ENCODE assay signal across 8 mouse cellular contexts in the genomic region with DNA sequence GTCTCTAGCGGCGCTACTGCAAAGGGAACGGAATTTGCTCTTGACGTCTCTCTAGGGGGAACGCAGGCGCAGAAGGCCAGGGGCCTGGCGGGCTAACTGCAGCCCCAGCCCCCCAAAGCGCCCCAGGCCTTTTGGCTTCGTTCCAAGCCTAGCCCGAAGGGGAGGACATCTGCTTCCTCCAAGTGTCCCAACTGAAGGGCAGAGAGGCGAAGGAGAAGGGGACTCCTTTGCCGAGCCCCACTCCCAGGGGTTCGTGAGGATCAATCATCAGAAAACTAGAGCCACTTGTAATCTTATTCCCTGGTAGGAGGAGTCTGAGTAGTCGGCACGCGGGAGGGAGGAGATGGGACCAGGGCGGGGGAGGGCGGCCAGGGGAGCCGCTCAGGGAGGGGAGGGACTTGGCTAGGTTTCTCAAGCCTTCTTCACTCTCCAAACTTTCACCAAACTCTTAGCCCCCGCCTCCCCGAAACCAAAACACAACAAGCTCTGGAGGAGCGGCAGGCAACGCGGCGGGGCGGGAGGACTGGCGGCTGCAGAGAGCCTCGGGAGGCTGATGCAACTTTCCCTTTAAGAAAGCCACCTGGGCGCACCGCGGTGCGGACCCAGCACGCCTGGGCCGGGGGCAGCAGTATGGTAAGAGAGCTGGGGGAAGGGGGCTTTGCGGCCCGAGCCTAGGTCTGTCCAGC. TPM values are rescaled to one million over a fixed set of nuclear protein-coding genes. Genes with fewer than 3 reads are reported as not detected.
DNase-seq lines count a peak whose midpoint lies in the region; ATAC-seq and TF ChIP-seq lines count a peak whose summit lies in the region.

No protein-coding gene starts in this region.

- no peaks in the 10 kb centered on the region for H3K27me3 ChIP-seq in C2C12 (ENCODE audit: control insufficient read depth, insufficient read depth, insufficient read length)
- no peaks in the 10 kb centered on the region for H3K27me3 ChIP-seq in embryonic facial prominence, embryonic 11.5 days (ENCODE audit: control insufficient read depth, insufficient read depth, low read length)
- H3K27me3 ChIP-seq in liver, adult 2 months (ENCODE audit: control insufficient read depth, insufficient read depth, low read length), result no peaks in the 10 kb centered on the region
- no peaks in the 10 kb centered on the region for H3K27me3 ChIP-seq in midbrain, postnatal 0 days (ENCODE audit: insufficient read depth, low read length)
- no peaks in the 10 kb centered on the region for H3K27me3 ChIP-seq in stomach, embryonic 14.5 days (ENCODE audit: control insufficient read depth, insufficient read depth, low read length)

- H3K4me1 ChIP-seq in embryonic facial prominence, embryonic 11.5 days (ENCODE audit: control insufficient read depth, insufficient read depth, low read length), result no peaks in the 10 kb centered on the region
- H3K4me1 ChIP-seq in liver, adult 2 months (ENCODE audit: control insufficient read depth, insufficient read depth, low read length), result peaks cover 13% of the 10 kb centered on the region
- H3K4me1 ChIP-seq in midbrain, postnatal 0 days (ENCODE audit: insufficient read depth, low read length), result no peaks in the 10 kb centered on the region
- peaks cover 23% of the 10 kb centered on the region; the same call in 1 of the 2 replicates for H3K4me1 ChIP-seq in stomach, embryonic 14.5 days (ENCODE audit: control insufficient read depth, insufficient read depth, low read length)

- H3K79me2 ChIP-seq in C2C12 (ENCODE audit: control insufficient read depth, insufficient read depth), result no peaks in the 10 kb centered on the region
- peaks cover 9% of the 10 kb centered on the region; the same call in 1 of the 2 replicates for H3K79me2 ChIP-seq in liver, adult 2 months (ENCODE audit: control insufficient read depth, insufficient read depth, low read length)

- H3K4me3 ChIP-seq in C2C12 (ENCODE audit: insufficient read depth, poor library complexity, severe bottlenecking), result peak overlapping the region; percentile 53
- peak overlapping the region; percentile 80 for H3K4me3 ChIP-seq in embryonic facial prominence, embryonic 11.5 days (ENCODE audit: low read depth, low read length)
- peak overlapping the region; percentile 84 for H3K4me3 ChIP-seq in liver, adult 2 months (ENCODE audit: insufficient read depth, low read depth, low read length)
- H3K4me3 ChIP-seq in midbrain, postnatal 0 days (ENCODE audit: low read depth, low read length), result peak overlapping the region; percentile 86
- H3K4me3 ChIP-seq in stomach, embryonic 14.5 days (ENCODE audit: low read depth, low read length), result peak overlapping the region; percentile 72

- under 1% methylated on average over 36 of the region's 36 CpGs for WGBS in embryonic facial prominence, embryonic 11.5 days
- 17% methylated on average over 35 of the region's 36 CpGs for WGBS in liver, adult 2 months
- WGBS in midbrain, postnatal 0 days, result 0% methylated on average over 34 of the region's 36 CpGs
- WGBS in stomach, embryonic 14.5 days, result under 1% methylated on average over 35 of the region's 36 CpGs

- peak; percentile 56 for ATAC-seq in embryonic facial prominence, embryonic 11.5 days (replicated peaks; ENCODE audit: insufficient number of reproducible peaks, low FRiP score, low TSS enrichment, low read depth)
- ATAC-seq in midbrain, postnatal 0 days (ENCODE audit: low FRiP score), result peak; percentile 47
- ATAC-seq in stomach, embryonic 14.5 days (ENCODE audit: insufficient number of reproducible peaks, insufficient read depth, low FRiP score, low read depth), result peak; percentile 50

- peak overlapping the region; percentile 52 for H3K27ac ChIP-seq in embryonic facial prominence, embryonic 11.5 days (replicated peaks; ENCODE audit: low read depth, low read length)
- peak overlapping the region; percentile 92 for H3K27ac ChIP-seq in liver, adult 2 months (replicated peaks; ENCODE audit: insufficient read depth, low read depth, low read length)
- H3K27ac ChIP-seq in midbrain, postnatal 0 days (ENCODE audit: low read depth, low read length), result peak overlapping the region; percentile 96
- H3K27ac ChIP-seq in stomach, embryonic 14.5 days (ENCODE audit: low read length), result peak overlapping the region; percentile 83

- H3K9me3 ChIP-seq in embryonic facial prominence, embryonic 11.5 days (replicated peaks; ENCODE audit: control insufficient read depth, low read length), result no peaks in the 10 kb centered on the region
- H3K9me3 ChIP-seq in midbrain, postnatal 0 days (ENCODE audit: low read length), result no peaks in the 10 kb centered on the region
- H3K9me3 ChIP-seq in stomach, embryonic 14.5 days (ENCODE audit: control insufficient read depth, low read depth, low read length), result no peaks in the 10 kb centered on the region

- peak; percentile 79 for DNase-seq in adrenal gland, postnatal 10 days
- peak; percentile 86 for DNase-seq in embryonic facial prominence, embryonic 11.5 days (ENCODE audit: low spot score)
- DNase-seq in heart, adult 11 months, result peak; percentile 98
- DNase-seq in kidney, adult 11 months, result peak; percentile 81
- DNase-seq in liver, adult 2 months (ENCODE audit: extremely low read depth, low read depth, low spot score), result peak; percentile 87
- DNase-seq in midbrain, postnatal 0 days (ENCODE audit: low spot score), result peak; percentile 83

- TF ChIP-seq POLR2A in liver, adult 2 months (IDR thresholded peaks at IDR 0.05; ENCODE audit: extremely low read depth, insufficient read depth, low read length), result peak; percentile 86

- H3K36me3 ChIP-seq in C2C12 (ENCODE audit: control insufficient read depth, insufficient read depth), result no peaks in the 10 kb centered on the region
- H3K36me3 ChIP-seq in embryonic facial prominence, embryonic 11.5 days (replicated peaks; ENCODE audit: control insufficient read depth, insufficient read depth, low read depth, low read length), result no peaks in the 10 kb centered on the region
- H3K36me3 ChIP-seq in liver, adult 2 months (ENCODE audit: control insufficient read depth, insufficient read depth, low read length), result no peaks in the 10 kb centered on the region
- H3K36me3 ChIP-seq in midbrain, postnatal 0 days (ENCODE audit: insufficient read depth, low read length), result no peaks in the 10 kb centered on the region
- H3K36me3 ChIP-seq in stomach, embryonic 14.5 days (ENCODE audit: control insufficient read depth, insufficient read depth, low read length), result no peaks in the 10 kb centered on the region

- H3K9ac ChIP-seq in embryonic facial prominence, embryonic 11.5 days (replicated peaks; ENCODE audit: low read length), result peak overlapping the region; percentile 81
- peak overlapping the region; percentile 92 for H3K9ac ChIP-seq in liver, adult 2 months (ENCODE audit: low read depth, low read length)
- H3K9ac ChIP-seq in midbrain, postnatal 0 days (replicated peaks; ENCODE audit: low read length, poor library complexity, severe bottlenecking), result peak overlapping the region; percentile 99
- peak overlapping the region; percentile 53 for H3K9ac ChIP-seq in stomach, embryonic 14.5 days (replicated peaks; ENCODE audit: low read depth, low read length)

- peak overlapping the region; percentile 96 for H3K4me2 ChIP-seq in embryonic facial prominence, embryonic 11.5 days (ENCODE audit: low read depth, low read length)
- H3K4me2 ChIP-seq in midbrain, postnatal 0 days (ENCODE audit: low read depth, low read length, poor library complexity, severe bottlenecking), result peak overlapping the region; percentile 77
- peak overlapping the region; percentile 58 for H3K4me2 ChIP-seq in stomach, embryonic 14.5 days (replicated peaks; ENCODE audit: low read depth, low read length)

- peak overlapping the region; percentile 95 for H3ac ChIP-seq in C2C12 (ENCODE audit: control insufficient read depth, insufficient read length, low read depth)

- H3K79me3 ChIP-seq in C2C12 (ENCODE audit: low read depth), result no peaks in the 10 kb centered on the region

- no peak for TF ChIP-seq CTCF in C2C12 (IDR thresholded peaks at IDR 0.05; ENCODE audit: control insufficient read depth, insufficient read depth, insufficient read length)
- no peak for TF ChIP-seq CTCF in liver, adult 2 months (IDR thresholded peaks at IDR 0.05; ENCODE audit: low read depth, low read length)
- peak; percentile 36; the same call in 1 of the 2 replicates for TF ChIP-seq CTCF in midbrain, postnatal 0 days (IDR thresholded peaks at IDR 0.05)

RNA-seq across cellular contexts. Expression of a gene that starts 0.7 kb away (rescaled TPM):
- polyA plus RNA-seq in C2C12 (2012; fragmentation: generic; extraction: Trizol), result 14.4 TPM
- 1 to 10 TPM; 8.6 to 9.2 TPM for total RNA-seq in adrenal gland, postnatal 10 days (2021)
- 5.3 and 5.9 TPM in 2 replicates for polyA plus RNA-seq in embryonic facial prominence, embryonic 11.5 days (2014; fragmentation: Nextera tagmentation; extraction: Ambion mirVana)
- 9.1 and 11.0 TPM in 2 replicates for total RNA-seq in liver, adult 2 months (2014; rRNA removed)
- polyA plus RNA-seq in liver, adult 2 months (2012; rRNA removed), result 51.0 and 57.0 TPM in 2 replicates
- total RNA-seq in midbrain, postnatal 0 days (2014; rRNA removed), result 71.2 and 105 TPM in 2 replicates
- polyA plus RNA-seq in midbrain, postnatal 0 days (2015; fragmentation: Nextera tagmentation; extraction: Ambion mirVana), result 58.7 and 70.5 TPM in 2 replicates
- polyA plus RNA-seq in stomach, embryonic 14.5 days (2014; fragmentation: Nextera tagmentation; extraction: Ambion mirVana), result 11.0 and 11.6 TPM in 2 replicates

RNA-seq across cellular contexts. Expression of a gene that starts 37.4 kb away (rescaled TPM):
- polyA plus RNA-seq in C2C12 (2012; fragmentation: generic; extraction: Trizol), result 1.4 TPM
- total RNA-seq in adrenal gland, postnatal 10 days (2021), result under 1 TPM; 0.64 to 0.78 TPM
- 0.86 and 1.6 TPM in 2 replicates for polyA plus RNA-seq in embryonic facial prominence, embryonic 11.5 days (2014; fragmentation: Nextera tagmentation; extraction: Ambion mirVana)
- not detected in 2 replicates for total RNA-seq in liver, adult 2 months (2014; rRNA removed)
- 0.51 and 0.54 TPM in 2 replicates for polyA plus RNA-seq in liver, adult 2 months (2012; rRNA removed)
- 2.0 and 9.0 TPM in 2 replicates for total RNA-seq in midbrain, postnatal 0 days (2014; rRNA removed)
- polyA plus RNA-seq in midbrain, postnatal 0 days (2015; fragmentation: Nextera tagmentation; extraction: Ambion mirVana), result 1.2 and 1.4 TPM in 2 replicates
- polyA plus RNA-seq in stomach, embryonic 14.5 days (2014; fragmentation: Nextera tagmentation; extraction: Ambion mirVana), result 2.0 and 2.4 TPM in 2 replicates

RNA-seq across cellular contexts. Expression of a gene that starts 48.3 kb away (rescaled TPM):
- 37.7 TPM for polyA plus RNA-seq in C2C12 (2012; fragmentation: generic; extraction: Trizol)
- total RNA-seq in adrenal gland, postnatal 10 days (2021), result 10 to 100 TPM; 14.2 to 17.7 TPM
- 24.9 and 26.5 TPM in 2 replicates for polyA plus RNA-seq in embryonic facial prominence, embryonic 11.5 days (2014; fragmentation: Nextera tagmentation; extraction: Ambion mirVana)
- 0.18 and 0.34 TPM in 2 replicates for total RNA-seq in liver, adult 2 months (2014; rRNA removed)
- 0.29 and 0.80 TPM in 2 replicates for polyA plus RNA-seq in liver, adult 2 months (2012; rRNA removed)
- total RNA-seq in midbrain, postnatal 0 days (2014; rRNA removed), result 238 and 337 TPM in 2 replicates
- polyA plus RNA-seq in midbrain, postnatal 0 days (2015; fragmentation: Nextera tagmentation; extraction: Ambion mirVana), result 86.8 and 92.9 TPM in 2 replicates
- 30.3 and 32.1 TPM in 2 replicates for polyA plus RNA-seq in stomach, embryonic 14.5 days (2014; fragmentation: Nextera tagmentation; extraction: Ambion mirVana)

RNA-seq across cellular contexts. Expression of a gene that starts 52.1 kb away (rescaled TPM):
- polyA plus RNA-seq in C2C12 (2012; fragmentation: generic; extraction: Trizol), result 296 TPM
- 100 to 1,000 TPM; 145 to 149 TPM for total RNA-seq in adrenal gland, postnatal 10 days (2021)
- 154 and 177 TPM in 2 replicates for polyA plus RNA-seq in embryonic facial prominence, embryonic 11.5 days (2014; fragmentation: Nextera tagmentation; extraction: Ambion mirVana)
- total RNA-seq in liver, adult 2 months (2014; rRNA removed), result 124 and 163 TPM in 2 replicates
- 238 and 244 TPM in 2 replicates for polyA plus RNA-seq in liver, adult 2 months (2012; rRNA removed)
- total RNA-seq in midbrain, postnatal 0 days (2014; rRNA removed), result 607 and 625 TPM in 2 replicates
- polyA plus RNA-seq in midbrain, postnatal 0 days (2015; fragmentation: Nextera tagmentation; extraction: Ambion mirVana), result 667 and 754 TPM in 2 replicates
- polyA plus RNA-seq in stomach, embryonic 14.5 days (2014; fragmentation: Nextera tagmentation; extraction: Ambion mirVana), result 186 and 200 TPM in 2 replicates

RNA-seq across cellular contexts. Expression of a gene that starts 56.8 kb away (rescaled TPM):
- 16.4 TPM for polyA plus RNA-seq in C2C12 (2012; fragmentation: generic; extraction: Trizol)
- 1 to 10 TPM; 5.6 to 7.0 TPM for total RNA-seq in adrenal gland, postnatal 10 days (2021)
- 20.8 and 23.8 TPM in 2 replicates for polyA plus RNA-seq in embryonic facial prominence, embryonic 11.5 days (2014; fragmentation: Nextera tagmentation; extraction: Ambion mirVana)
- total RNA-seq in liver, adult 2 months (2014; rRNA removed), result 1.7 and 1.9 TPM in 2 replicates
- polyA plus RNA-seq in liver, adult 2 months (2012; rRNA removed), result 6.9 and 10.2 TPM in 2 replicates
- 13.8 and 23.3 TPM in 2 replicates for total RNA-seq in midbrain, postnatal 0 days (2014; rRNA removed)
- 13.3 and 15.9 TPM in 2 replicates for polyA plus RNA-seq in midbrain, postnatal 0 days (2015; fragmentation: Nextera tagmentation; extraction: Ambion mirVana)
- 19.2 and 19.9 TPM in 2 replicates for polyA plus RNA-seq in stomach, embryonic 14.5 days (2014; fragmentation: Nextera tagmentation; extraction: Ambion mirVana)

Comparison
In these comparisons a context has a peak if more than half of its experiments do, and no peak if none do; other contexts are left out.
1. Peak in every context shown above with its lines: DNase-seq, ATAC-seq, H3K4me3 ChIP-seq and H3K27ac ChIP-seq.
2. RNA of a gene that starts 48.3 kb away (polyA plus RNA-seq): 86.8 to 92.9 TPM in midbrain, postnatal 0 days, 37.7 TPM in C2C12 (single experiment), 30.3 to 32.1 TPM in stomach, embryonic 14.5 days and 24.9 to 26.5 TPM in embryonic facial prominence, embryonic 11.5 days; 0.29 to 0.80 TPM in liver, adult 2 months; every median in the first group is over 10 times any median in the second.